Mouse (Mus musculus): Measurements from ENCODE around the gene Dtl. TPM values are rescaled to one million over a fixed set of nuclear protein-coding genes. Genes with fewer than 3 reads are reported as not detected.
"Not testable (repeated sequence)": the region's sequence is repeated elsewhere in the genome, so short reads cannot be mapped to it uniquely, and the experiment has no call there.

Gene Dtl
- polyA plus RNA-seq, 1 experiment from 2014 or later, result 39.9 TPM

DNA sequence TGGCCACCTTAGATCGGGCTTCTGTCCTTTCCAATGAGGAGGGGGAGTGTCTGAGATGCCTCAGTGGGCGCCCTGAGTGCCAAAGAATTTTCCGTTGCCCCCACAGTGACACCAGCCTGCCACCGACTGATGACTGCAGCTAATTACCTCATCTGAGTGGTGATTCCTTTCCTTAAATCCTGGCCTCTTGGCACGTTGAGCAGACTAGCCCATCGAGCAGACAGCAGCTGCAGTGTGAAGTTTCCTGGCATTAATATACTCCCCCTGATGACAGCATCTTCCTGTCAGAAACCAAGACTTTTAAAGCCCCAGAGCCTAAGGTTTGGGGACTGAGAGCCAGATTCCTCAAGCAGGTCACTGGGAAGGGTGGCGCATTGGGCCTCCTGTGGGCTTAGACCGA lies 53.9 kb downstream of the Dtl start:
- Histone ChIP-seq H3K4me3 (ENCODE audit: low read depth, low read length) (no peak overlapping the region), H3K27ac (ENCODE audit: low read depth, low read length) (no peak overlapping the region), H3K36me3 (ENCODE audit: control insufficient read depth, insufficient read depth, low read length) (no peaks in the 10 kb centered on the region), H3K27me3 (ENCODE audit: control insufficient read depth, insufficient read depth, low read length) (no peaks in the 10 kb centered on the region), H3K9me3 (replicated peaks; ENCODE audit: control insufficient read depth, low read length) (no peaks in the 10 kb centered on the region), H3K9ac (ENCODE audit: low read depth, low read length) (no peak overlapping the region), H3K4me1 (ENCODE audit: control insufficient read depth, insufficient read depth, low read length) (peaks cover 16% of the 10 kb centered on the region), H3K4me2 (no peak overlapping the region)
- ATAC-seq (replicated peaks; ENCODE audit: insufficient number of reproducible peaks, low FRiP score, low TSS enrichment), result no peak
- WGBS (ENCODE audit: insufficient replicate concordance), result 56% methylated on average over 8 of the region's 8 CpGs

DNA sequence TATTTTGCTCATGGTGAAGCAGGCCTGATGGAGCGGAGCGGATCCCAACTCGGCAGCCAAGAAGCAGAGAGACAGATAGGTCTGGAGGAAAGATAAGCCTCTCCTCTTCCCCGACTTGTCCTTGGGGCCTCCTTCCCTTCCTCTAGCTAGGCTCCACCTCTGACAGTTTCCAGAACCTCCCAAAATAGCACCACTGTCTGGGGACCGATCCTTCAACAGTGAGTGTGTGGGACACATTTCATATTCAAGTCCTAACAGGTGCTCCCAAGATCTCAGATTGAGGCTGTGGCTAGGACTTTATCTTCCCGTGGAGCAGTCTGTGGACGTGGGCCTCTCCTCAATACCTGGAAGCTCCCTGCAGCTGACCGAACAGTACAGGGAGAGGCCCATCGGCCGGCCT lies 54.7 kb downstream of the Dtl start:
- no peaks in the 10 kb centered on the region for H3K36me3 ChIP-seq (ENCODE audit: control insufficient read depth, insufficient read depth, low read length)
- H3K4me2 ChIP-seq, result 0 out of 2 replicates have a peak overlapping the region, but pooled peaks have one; percentile 1
- H3K9me3 ChIP-seq (replicated peaks; ENCODE audit: control insufficient read depth, low read length), result no peaks in the 10 kb centered on the region
- peak overlapping the region; percentile 48 for H3K27ac ChIP-seq (ENCODE audit: low read depth, low read length)
- H3K4me1 ChIP-seq (ENCODE audit: control insufficient read depth, insufficient read depth, low read length), result peaks cover 16% of the 10 kb centered on the region
- no peaks in the 10 kb centered on the region for H3K27me3 ChIP-seq (ENCODE audit: control insufficient read depth, insufficient read depth, low read length)
- no peak overlapping the region for H3K9ac ChIP-seq (ENCODE audit: low read depth, low read length)
- 48% methylated on average over 10 of the region's 10 CpGs for WGBS (ENCODE audit: insufficient replicate concordance)
- no peak overlapping the region for H3K4me3 ChIP-seq (ENCODE audit: low read depth, low read length)
- no peak for ATAC-seq (replicated peaks; ENCODE audit: insufficient number of reproducible peaks, low FRiP score, low TSS enrichment)

DNA sequence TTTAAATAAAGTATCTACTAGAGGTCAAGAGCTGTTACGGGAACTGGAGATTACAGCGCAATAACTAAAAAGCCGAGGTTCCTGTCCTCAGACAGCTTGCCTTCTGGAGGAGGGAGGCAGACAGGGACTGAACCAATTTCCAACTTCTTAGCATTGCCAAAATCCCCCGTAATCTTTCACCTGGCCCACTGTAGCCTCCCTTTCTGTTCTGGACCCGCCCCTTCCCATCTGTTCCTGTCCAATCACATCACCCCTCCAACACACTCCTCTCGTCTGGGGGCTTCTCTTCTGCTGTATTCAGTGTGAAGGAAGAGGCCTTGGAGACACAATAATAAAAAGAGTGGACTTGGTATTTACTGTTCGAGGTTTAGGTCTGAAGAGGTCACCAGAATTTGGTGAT lies 55.1 kb downstream of the Dtl start:
- no peaks in the 10 kb centered on the region for H3K27me3 ChIP-seq (ENCODE audit: control insufficient read depth, insufficient read depth, low read length)
- no peak overlapping the region for H3K4me2 ChIP-seq
- 66% methylated on average over 7 of the region's 7 CpGs for WGBS (ENCODE audit: insufficient replicate concordance)
- H3K9me3 ChIP-seq (replicated peaks; ENCODE audit: control insufficient read depth, low read length), result no peaks in the 10 kb centered on the region
- H3K9ac ChIP-seq (ENCODE audit: low read depth, low read length), result no peak overlapping the region
- no peak overlapping the region for H3K4me3 ChIP-seq (ENCODE audit: low read depth, low read length)
- 0 out of 2 replicates have a peak overlapping the region, but pooled peaks have one; percentile 48 for H3K27ac ChIP-seq (ENCODE audit: low read depth, low read length)
- H3K36me3 ChIP-seq (ENCODE audit: control insufficient read depth, insufficient read depth, low read length), result no peaks in the 10 kb centered on the region
- ATAC-seq (replicated peaks; ENCODE audit: insufficient number of reproducible peaks, low FRiP score, low TSS enrichment), result no peak
- peaks cover 16% of the 10 kb centered on the region for H3K4me1 ChIP-seq (ENCODE audit: control insufficient read depth, insufficient read depth, low read length)

DNA sequence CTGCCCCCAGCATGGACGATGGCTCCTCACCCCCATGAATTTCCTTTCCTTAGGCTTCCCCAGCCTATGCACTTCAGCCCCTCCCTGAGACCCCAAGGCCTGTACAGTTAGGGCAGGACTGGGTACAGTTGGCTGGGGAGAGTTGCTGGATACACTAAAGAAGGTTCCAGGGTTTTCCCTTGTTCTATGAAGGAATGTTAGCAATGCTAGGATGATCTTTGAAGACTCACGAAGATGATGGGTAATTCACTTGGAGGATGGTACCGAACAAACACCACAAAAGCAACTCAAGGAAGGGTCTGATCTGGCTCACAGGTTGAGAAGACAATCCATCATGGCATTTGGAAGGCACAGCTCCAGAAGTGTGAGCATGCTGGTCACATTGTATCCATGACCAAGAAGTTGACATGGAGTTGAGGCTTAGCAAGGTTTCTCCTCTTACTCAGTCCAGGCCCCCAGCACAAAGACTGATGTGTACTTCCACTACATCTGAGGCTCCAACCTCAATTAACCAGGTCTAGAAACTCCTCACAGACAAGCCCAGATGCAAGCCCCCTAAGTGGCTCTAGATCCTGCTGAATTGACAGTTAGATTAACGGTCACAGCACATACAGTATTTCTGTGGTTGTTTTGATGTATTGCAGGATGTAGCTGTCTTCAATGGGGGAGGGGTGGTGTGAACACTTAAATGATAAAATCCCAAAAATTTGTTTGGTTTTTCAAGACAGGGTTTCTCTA lies 55.8 kb downstream of the Dtl start:
- ATAC-seq (replicated peaks; ENCODE audit: insufficient number of reproducible peaks, low FRiP score, low TSS enrichment), result no peak
- H3K27ac ChIP-seq (ENCODE audit: low read depth, low read length), result no peak overlapping the region
- H3K4me1 ChIP-seq (ENCODE audit: control insufficient read depth, insufficient read depth, low read length), result peaks cover 16% of the 10 kb centered on the region
- H3K9me3 ChIP-seq (replicated peaks; ENCODE audit: control insufficient read depth, low read length), result no peaks in the 10 kb centered on the region
- no peak overlapping the region for H3K4me2 ChIP-seq
- 84% methylated on average over 4 of the region's 4 CpGs for WGBS (ENCODE audit: insufficient replicate concordance)
- H3K27me3 ChIP-seq (ENCODE audit: control insufficient read depth, insufficient read depth, low read length), result no peaks in the 10 kb centered on the region
- H3K9ac ChIP-seq (ENCODE audit: low read depth, low read length), result no peak overlapping the region
- no peaks in the 10 kb centered on the region for H3K36me3 ChIP-seq (ENCODE audit: control insufficient read depth, insufficient read depth, low read length)
- no peak overlapping the region for H3K4me3 ChIP-seq (ENCODE audit: low read depth, low read length)

DNA sequence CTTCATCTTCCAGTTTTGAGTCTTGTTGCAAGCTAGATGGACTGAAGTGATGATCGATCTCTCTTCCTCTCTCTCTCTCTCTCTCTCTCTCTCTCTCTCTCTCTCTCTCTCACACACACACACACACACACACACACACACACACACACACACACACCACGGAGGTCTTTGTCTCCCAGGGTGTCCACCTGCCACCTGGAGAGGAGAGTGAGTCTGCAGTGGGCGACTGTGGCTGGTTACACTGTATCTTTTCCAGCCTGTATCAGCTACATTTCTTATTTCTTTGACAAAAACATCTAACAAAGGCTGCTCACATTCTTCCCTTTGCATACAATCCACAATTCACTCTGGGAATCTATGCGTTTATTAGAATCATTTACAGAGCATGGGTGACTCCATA lies 56.4 kb downstream of the Dtl start:
- no peaks in the 10 kb centered on the region for H3K36me3 ChIP-seq (ENCODE audit: control insufficient read depth, insufficient read depth, low read length)
- no peaks in the 10 kb centered on the region for H3K27me3 ChIP-seq (ENCODE audit: control insufficient read depth, insufficient read depth, low read length)
- peaks cover 16% of the 10 kb centered on the region for H3K4me1 ChIP-seq (ENCODE audit: control insufficient read depth, insufficient read depth, low read length)
- no peak overlapping the region for H3K4me3 ChIP-seq (ENCODE audit: low read depth, low read length)
- WGBS (ENCODE audit: insufficient replicate concordance), result 81% methylated on average over 4 of the region's 4 CpGs
- no peak overlapping the region for H3K27ac ChIP-seq (ENCODE audit: low read depth, low read length)
- no peak for ATAC-seq (replicated peaks; ENCODE audit: insufficient number of reproducible peaks, low FRiP score, low TSS enrichment)
- no peak overlapping the region for H3K4me2 ChIP-seq
- no peak overlapping the region for H3K9ac ChIP-seq (ENCODE audit: low read depth, low read length)
- H3K9me3 ChIP-seq (replicated peaks; ENCODE audit: control insufficient read depth, low read length), result no peaks in the 10 kb centered on the region

DNA sequence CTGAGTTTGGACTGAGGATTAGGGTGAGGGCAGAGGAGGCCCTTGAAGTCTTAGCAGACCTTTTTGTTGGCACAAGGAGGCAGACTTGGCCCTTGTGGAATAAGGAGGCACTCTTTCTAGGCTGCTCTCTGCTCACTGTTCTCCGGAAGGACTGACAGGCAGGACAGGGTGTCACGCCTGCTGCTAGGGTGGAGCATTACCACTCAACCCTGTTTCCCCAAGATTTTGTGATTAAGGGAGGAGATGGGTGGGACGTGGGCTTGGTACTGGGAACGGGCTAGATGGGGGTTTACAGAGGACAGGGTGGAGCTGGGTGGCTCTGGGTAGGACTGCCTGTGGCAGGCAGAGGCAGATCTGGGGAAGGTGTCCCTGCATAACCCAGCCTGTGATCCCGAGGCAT lies 57.4 kb downstream of the Dtl start:
- H3K9ac ChIP-seq (ENCODE audit: low read depth, low read length), result no peak overlapping the region
- no peak overlapping the region for H3K4me2 ChIP-seq
- ATAC-seq (replicated peaks; ENCODE audit: insufficient number of reproducible peaks, low FRiP score, low TSS enrichment), result no peak
- no peaks in the 10 kb centered on the region for H3K36me3 ChIP-seq (ENCODE audit: control insufficient read depth, insufficient read depth, low read length)
- no peaks in the 10 kb centered on the region for H3K27me3 ChIP-seq (ENCODE audit: control insufficient read depth, insufficient read depth, low read length)
- no peaks in the 10 kb centered on the region for H3K9me3 ChIP-seq (replicated peaks; ENCODE audit: control insufficient read depth, low read length)
- H3K4me3 ChIP-seq (ENCODE audit: low read depth, low read length), result no peak overlapping the region
- no peak overlapping the region for H3K27ac ChIP-seq (ENCODE audit: low read depth, low read length)
- 82% methylated on average over 5 of the region's 5 CpGs for WGBS (ENCODE audit: insufficient replicate concordance)
- H3K4me1 ChIP-seq (ENCODE audit: control insufficient read depth, insufficient read depth, low read length), result peaks cover 16% of the 10 kb centered on the region

DNA sequence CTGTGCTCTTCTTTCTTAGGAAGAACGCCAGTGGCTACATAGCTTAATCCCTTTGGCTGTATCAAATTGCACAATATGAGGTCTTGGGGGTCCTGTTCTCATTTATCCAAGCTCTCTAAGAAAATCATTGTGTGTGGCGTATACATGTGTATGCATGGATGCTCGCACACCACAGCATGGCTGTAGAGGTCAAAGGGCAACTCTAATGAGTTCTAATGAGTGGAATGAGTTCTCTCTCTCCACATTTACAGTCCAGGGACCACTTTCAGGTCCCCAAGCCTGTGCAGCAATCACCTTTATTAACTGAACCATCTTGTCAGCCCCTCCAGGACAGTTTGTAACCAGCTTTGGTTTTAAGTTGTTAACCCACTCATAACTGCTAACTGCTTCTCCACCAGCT lies 58.3 kb downstream of the Dtl start:
- Histone ChIP-seq H3K9me3 (replicated peaks; ENCODE audit: control insufficient read depth, low read length) (no peaks in the 10 kb centered on the region), H3K9ac (ENCODE audit: low read depth, low read length) (no peak overlapping the region), H3K36me3 (ENCODE audit: control insufficient read depth, insufficient read depth, low read length) (no peaks in the 10 kb centered on the region), H3K27ac (ENCODE audit: low read depth, low read length) (no peak overlapping the region), H3K4me1 (ENCODE audit: control insufficient read depth, insufficient read depth, low read length) (peaks cover 16% of the 10 kb centered on the region), H3K27me3 (ENCODE audit: control insufficient read depth, insufficient read depth, low read length) (no peaks in the 10 kb centered on the region), H3K4me3 (ENCODE audit: low read depth, low read length) (no peak overlapping the region), H3K4me2 (no peak overlapping the region)
- no peak for ATAC-seq (replicated peaks; ENCODE audit: insufficient number of reproducible peaks, low FRiP score, low TSS enrichment)
- 87% methylated on average over 3 of the region's 3 CpGs for WGBS (ENCODE audit: insufficient replicate concordance)

DNA sequence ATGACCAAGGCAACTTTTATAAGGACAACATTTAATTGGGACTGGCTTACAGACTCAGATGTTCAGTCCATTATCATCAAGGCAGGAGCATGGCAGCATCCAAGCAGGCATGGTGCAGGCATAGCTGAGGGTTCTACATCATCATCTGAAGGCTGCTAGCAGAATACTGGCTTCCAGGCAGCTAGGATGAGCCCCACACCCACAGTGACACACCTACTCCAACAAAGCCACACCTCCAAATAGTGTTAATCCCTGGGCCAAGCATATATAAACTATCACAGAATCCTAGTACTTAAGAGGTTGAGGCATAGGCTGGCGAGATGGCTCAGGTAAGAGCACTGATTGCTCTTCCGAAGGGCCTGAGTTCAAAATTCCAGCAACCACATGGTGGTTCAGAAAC lies 59.0 kb downstream of the Dtl start:
- not testable (repeated sequence) for ATAC-seq (replicated peaks; ENCODE audit: insufficient number of reproducible peaks, low FRiP score, low TSS enrichment); H3K27me3 ChIP-seq (ENCODE audit: control insufficient read depth, insufficient read depth, low read length); H3K4me3 ChIP-seq (ENCODE audit: low read depth, low read length); H3K9me3 ChIP-seq (replicated peaks; ENCODE audit: control insufficient read depth, low read length); H3K9ac ChIP-seq (ENCODE audit: low read depth, low read length); H3K36me3 ChIP-seq (ENCODE audit: control insufficient read depth, insufficient read depth, low read length); H3K4me2 ChIP-seq; H3K27ac ChIP-seq (ENCODE audit: low read depth, low read length)
- 83% methylated on average over 2 of the region's 2 CpGs for WGBS (ENCODE audit: insufficient replicate concordance)
- H3K4me1 ChIP-seq (ENCODE audit: control insufficient read depth, insufficient read depth, low read length), result peaks cover 11% of the 10 kb centered on the region

DNA sequence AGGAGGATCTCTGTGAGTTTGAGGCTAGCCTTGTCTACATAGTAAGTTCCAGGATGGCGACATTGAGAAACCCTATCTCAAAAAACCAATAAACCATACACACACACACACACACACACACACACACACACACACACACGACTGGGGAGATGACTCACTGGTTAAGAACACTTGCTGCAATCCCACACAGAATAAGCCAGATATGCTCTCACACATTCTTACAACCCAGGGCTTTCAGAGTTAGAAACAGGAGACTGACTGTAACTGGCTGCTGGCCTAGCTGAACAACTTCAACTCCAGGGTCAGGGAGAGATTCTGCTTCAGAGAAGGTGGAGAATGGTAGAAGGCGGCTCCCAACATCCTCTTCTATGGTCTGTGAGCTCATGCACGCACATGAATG lies 62.1 kb downstream of the Dtl start:
- Histone ChIP-seq H3K36me3 (ENCODE audit: control insufficient read depth, insufficient read depth, low read length) (no peaks in the 10 kb centered on the region), H3K9ac (ENCODE audit: low read depth, low read length) (no peak overlapping the region), H3K27me3 (ENCODE audit: control insufficient read depth, insufficient read depth, low read length) (no peaks in the 10 kb centered on the region), H3K27ac (ENCODE audit: low read depth, low read length) (no peak overlapping the region), H3K4me2 (no peak overlapping the region), H3K9me3 (replicated peaks; ENCODE audit: control insufficient read depth, low read length) (no peaks in the 10 kb centered on the region), H3K4me1 (ENCODE audit: control insufficient read depth, insufficient read depth, low read length) (no peaks in the 10 kb centered on the region), H3K4me3 (ENCODE audit: low read depth, low read length) (no peak overlapping the region)
- 76% methylated on average over 4 of the region's 4 CpGs for WGBS (ENCODE audit: insufficient replicate concordance)
- no peak for ATAC-seq (replicated peaks; ENCODE audit: insufficient number of reproducible peaks, low FRiP score, low TSS enrichment)
